Mouse (Mus musculus): ENCODE data around the gene Vps13a. TPM values are rescaled to one million over a fixed set of nuclear protein-coding genes. Genes with fewer than 3 reads are reported as not detected.

The Vps13a gene
- polyA plus RNA-seq, 1 experiment from 2014 or later = 7.5 TPM

DNA sequence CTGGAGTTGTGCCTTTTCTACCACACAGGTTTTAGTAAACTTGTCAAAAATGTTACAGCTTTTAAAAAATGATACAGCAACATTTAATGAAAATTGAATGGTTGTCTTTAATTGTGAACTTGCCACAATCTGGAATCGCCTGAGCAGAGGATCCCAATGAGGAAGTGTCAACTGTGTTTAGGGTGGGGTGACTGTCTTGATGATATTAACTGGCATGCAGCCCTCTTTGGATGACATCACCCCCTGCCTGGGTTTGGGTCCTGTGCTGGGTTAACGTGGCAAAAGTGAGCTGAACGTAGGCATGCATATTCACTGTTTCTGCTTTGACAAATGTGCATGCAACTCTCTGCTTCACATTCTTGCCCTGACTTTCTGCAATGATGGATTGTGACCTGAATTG, 27.6 kb downstream of the Vps13a start:
- Histone ChIP-seq H3K4me1 (replicated peaks) (no peaks in the 10 kb centered on the region), H3K9me3 (no peaks in the 10 kb centered on the region), H3K36me3 (0 out of 2 replicates have a peak, but pooled peaks cover 3% of the 10 kb centered on the region), H3K4me3 (no peak overlapping the region), H3K27ac (no peak overlapping the region), H3K27me3 (ENCODE audit: insufficient read depth, poor library complexity, severe bottlenecking) (no peaks in the 10 kb centered on the region)
- WGBS = 87% methylated on average over 3 of the region's 3 CpGs
- no peak for DNase-seq (ENCODE audit: low spot score)

DNA sequence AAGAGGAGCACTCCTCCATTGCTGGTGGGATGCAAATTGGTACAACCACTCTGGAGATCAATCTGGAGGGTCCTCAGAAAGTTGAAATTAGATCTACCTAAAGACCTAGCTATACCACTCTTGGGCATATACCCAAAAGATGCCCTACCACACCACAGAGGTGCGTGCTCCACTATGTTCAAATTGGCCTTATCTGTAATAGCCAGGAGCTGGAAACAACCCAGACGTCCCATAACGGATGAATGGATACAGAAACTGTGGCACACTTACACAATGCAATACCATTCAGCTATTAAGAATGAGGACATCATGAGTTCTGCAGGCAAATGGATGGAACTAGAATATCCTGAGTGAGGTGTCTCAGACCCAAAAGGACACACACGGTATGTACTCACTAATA, 43.9 kb downstream of the Vps13a start:
- Histone ChIP-seq H3K36me3 (no peaks in the 10 kb centered on the region), H3K4me3 (no peak overlapping the region), H3K27ac (no peak overlapping the region), H3K4me1 (replicated peaks) (no peaks in the 10 kb centered on the region), H3K9me3 (no peaks in the 10 kb centered on the region), H3K27me3 (ENCODE audit: insufficient read depth, poor library complexity, severe bottlenecking) (no peaks in the 10 kb centered on the region)
- no peak for DNase-seq (ENCODE audit: low spot score)
- WGBS = 91% methylated on average over 4 of the region's 4 CpGs

DNA sequence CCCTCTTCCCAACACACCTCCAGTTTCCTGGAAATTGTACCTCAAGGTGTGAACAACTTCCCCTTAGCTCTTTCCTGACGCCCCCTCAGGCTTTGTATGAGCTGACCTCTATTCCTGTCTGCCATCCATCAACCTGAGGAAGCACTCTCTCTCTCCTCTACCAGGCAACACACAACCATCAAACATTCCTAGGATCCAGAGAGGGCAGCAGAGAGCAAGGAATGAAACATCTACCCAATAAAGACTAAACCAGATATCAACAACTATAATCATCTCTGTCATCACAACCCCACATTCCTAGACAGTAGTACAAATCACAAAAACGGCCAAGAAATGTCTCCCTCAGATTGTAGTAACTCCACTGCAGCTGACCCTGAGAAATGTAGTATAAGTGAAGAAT, 52.0 kb downstream of the Vps13a start:
- Histone ChIP-seq H3K27me3 (ENCODE audit: insufficient read depth, poor library complexity, severe bottlenecking) (no peaks in the 10 kb centered on the region), H3K36me3 (no peaks in the 10 kb centered on the region), H3K27ac (no peak overlapping the region), H3K4me3 (no peak overlapping the region), H3K9me3 (no peaks in the 10 kb centered on the region), H3K4me1 (replicated peaks) (no peaks in the 10 kb centered on the region)
- no peak for DNase-seq (ENCODE audit: low spot score)
- 59% methylated on average over 2 of the region's 2 CpGs for WGBS

DNA sequence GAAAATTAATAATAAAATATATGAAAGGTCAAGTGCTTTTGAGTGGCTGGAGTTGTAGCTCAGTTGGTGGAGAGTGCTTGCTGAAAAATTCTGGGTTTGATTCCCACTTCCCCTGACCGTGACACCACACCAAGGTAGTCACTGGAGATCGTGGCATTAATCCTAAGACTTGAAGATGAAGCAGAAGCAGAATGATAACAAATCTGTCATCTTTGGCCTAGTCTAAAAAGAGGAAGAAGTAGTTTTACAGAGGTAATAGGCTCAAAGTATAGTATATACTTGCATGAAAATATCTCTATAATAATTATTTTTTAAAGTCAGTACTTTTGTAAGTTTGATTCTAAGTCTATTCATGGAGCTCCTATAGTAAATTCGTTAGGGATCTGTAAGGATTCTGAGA, 65.5 kb downstream of the Vps13a start:
- Histone ChIP-seq H3K27ac (no peak overlapping the region), H3K27me3 (ENCODE audit: insufficient read depth, poor library complexity, severe bottlenecking) (no peaks in the 10 kb centered on the region), H3K36me3 (peaks cover 5% of the 10 kb centered on the region), H3K4me3 (no peak overlapping the region), H3K4me1 (replicated peaks) (no peaks in the 10 kb centered on the region), H3K9me3 (no peaks in the 10 kb centered on the region)
- no peak for DNase-seq (ENCODE audit: low spot score)
- 93% methylated on average over 3 of the region's 3 CpGs for WGBS

DNA sequence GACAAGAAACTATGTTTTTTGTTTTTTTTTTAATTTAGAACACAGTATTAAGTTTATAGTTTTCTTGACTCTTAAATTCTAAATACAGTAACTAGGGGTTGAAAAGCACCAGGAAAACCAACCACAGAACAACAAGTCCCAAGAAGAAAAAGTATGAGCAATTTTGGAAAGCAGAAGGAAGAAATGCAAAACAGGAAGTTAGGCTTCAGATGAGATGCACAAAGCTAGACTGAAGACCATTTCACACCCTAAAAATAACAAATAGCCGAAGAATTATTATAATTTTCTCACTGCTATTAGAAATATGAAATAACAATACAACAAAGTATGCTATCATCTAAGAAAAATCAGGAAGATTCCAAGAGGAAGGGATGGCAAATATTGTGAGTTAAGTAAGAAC, 78.9 kb downstream of the Vps13a start:
- no peak overlapping the region for H3K4me3 ChIP-seq
- no peak overlapping the region for H3K27ac ChIP-seq
- H3K4me1 ChIP-seq (replicated peaks) = no peaks in the 10 kb centered on the region
- H3K36me3 ChIP-seq = no peaks in the 10 kb centered on the region
- WGBS = 92% methylated on average over 1 of the region's 1 CpGs
- no peak for DNase-seq (ENCODE audit: low spot score)
- H3K27me3 ChIP-seq (ENCODE audit: insufficient read depth, poor library complexity, severe bottlenecking) = no peaks in the 10 kb centered on the region
- no peaks in the 10 kb centered on the region for H3K9me3 ChIP-seq

DNA sequence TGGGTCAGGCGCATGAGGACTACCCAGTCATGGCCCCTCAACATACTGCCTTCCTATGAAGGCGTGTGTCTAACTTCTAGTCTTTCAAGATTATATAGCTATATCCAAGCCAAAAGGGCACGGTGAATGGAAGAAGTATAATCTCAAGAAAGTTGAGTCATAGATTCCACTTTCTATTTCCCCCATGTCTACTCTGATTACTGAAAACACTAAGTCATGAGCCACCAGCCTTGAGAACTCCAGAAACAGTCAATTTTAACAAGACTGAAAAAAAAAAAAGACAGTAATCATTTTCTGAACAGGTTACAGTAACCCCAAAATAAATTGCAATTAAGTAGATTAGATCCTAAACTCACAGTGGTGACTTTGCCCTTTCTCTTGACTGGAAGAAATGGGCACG, 95.8 kb downstream of the Vps13a start:
- Histone ChIP-seq H3K9me3 (no peaks in the 10 kb centered on the region), H3K27me3 (ENCODE audit: insufficient read depth, poor library complexity, severe bottlenecking) (no peaks in the 10 kb centered on the region), H3K27ac (no peak overlapping the region), H3K4me3 (no peak overlapping the region), H3K4me1 (replicated peaks) (no peaks in the 10 kb centered on the region), H3K36me3 (no peaks in the 10 kb centered on the region)
- no peak for DNase-seq (ENCODE audit: low spot score)
- 89% methylated on average over 4 of the region's 4 CpGs for WGBS

DNA sequence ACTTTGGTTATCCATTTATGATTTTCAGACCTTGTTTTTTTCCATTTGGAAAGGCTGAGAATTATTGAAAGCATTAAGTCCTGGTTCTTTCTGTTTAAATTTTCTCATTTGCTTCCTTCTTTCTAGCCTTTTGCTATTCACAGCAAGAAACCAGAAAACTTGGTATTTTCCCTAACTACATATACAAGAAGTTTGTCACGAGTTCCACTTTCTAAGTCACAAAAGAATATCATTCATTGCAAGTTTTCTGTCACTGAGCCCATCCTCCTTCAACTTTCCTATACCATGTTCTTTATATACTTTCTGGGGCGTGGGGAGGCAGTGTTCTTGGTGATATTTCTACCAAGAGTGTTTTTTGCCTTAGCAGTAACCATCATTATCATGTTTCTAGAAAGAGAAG, 96.5 kb downstream of the Vps13a start:
- H3K27ac ChIP-seq = no peak overlapping the region
- no peak overlapping the region for H3K4me3 ChIP-seq
- no peaks in the 10 kb centered on the region for H3K4me1 ChIP-seq (replicated peaks)
- no peaks in the 10 kb centered on the region for H3K27me3 ChIP-seq (ENCODE audit: insufficient read depth, poor library complexity, severe bottlenecking)
- DNase-seq (ENCODE audit: low spot score) = no peak
- no peaks in the 10 kb centered on the region for H3K36me3 ChIP-seq
- H3K9me3 ChIP-seq = no peaks in the 10 kb centered on the region
- 81% methylated on average over 2 of the region's 2 CpGs for WGBS

DNA sequence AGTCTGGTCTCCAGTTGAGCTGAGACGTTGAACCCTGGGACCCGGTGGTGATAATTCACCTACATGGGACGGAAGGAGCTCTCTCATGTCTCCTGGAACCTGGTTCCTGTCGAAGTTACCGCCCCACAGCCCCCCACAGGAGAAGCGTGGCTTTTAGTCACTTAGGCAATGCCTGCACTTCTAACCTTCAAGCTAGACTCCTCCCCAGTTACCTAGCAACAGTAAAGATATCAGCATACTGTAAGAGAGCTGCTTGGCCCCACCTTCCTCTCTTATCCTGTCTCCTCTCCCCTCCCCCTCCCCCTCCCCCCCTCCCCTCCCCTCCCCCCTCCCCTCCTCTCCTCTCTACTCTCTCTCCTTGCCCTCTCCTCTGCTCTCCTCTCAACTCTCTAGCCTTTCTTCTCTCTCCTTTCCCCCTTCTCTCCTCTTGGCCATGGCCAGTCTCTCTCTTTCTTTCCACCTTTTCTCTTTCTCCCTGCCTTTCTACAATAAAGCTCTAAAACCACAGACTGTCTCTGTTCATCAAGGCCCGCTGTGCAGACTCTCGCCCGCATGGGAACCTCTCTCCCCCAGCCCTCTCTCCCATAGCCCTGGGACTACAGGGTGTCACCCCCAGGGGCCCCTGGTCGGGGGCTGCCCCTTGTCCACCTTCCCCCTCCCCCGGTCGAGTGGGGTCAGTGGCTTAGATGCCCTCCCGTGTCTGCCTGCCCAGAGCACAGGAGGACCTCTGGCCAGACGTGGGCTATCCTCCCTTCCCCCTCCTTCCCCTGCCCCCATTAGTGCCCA, 154.9 kb downstream of the Vps13a start:
- Histone ChIP-seq H3K9me3 (no peaks in the 10 kb centered on the region), H3K27me3 (ENCODE audit: insufficient read depth, poor library complexity, severe bottlenecking) (no peaks in the 10 kb centered on the region)
- WGBS = 23% methylated on average over 14 of the region's 14 CpGs

DNA sequence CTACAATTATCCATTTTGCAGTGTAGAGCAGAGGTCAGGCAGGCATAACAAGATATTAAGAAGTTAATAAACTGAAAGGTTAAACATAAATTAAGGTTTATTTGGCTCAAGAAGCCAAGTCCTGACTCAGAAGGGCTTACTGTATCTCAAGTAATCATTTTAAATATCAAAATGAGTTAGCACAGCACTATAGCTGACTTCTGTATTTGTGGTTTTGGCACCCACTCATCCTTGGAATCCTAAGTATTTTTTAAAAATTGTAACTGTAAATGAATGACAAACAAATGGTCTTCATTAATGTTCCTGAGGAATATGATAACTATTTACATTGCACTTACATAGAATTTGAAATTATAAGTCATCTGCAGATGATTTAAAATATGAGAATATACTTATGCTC, 155.7 kb downstream of the Vps13a start:
- Histone ChIP-seq H3K4me3 (no peak overlapping the region), H3K4me1 (replicated peaks) (peaks cover 10% of the 10 kb centered on the region), H3K27me3 (ENCODE audit: insufficient read depth, poor library complexity, severe bottlenecking) (no peaks in the 10 kb centered on the region), H3K36me3 (no peaks in the 10 kb centered on the region), H3K9me3 (no peaks in the 10 kb centered on the region), H3K27ac (no peak overlapping the region)
- DNase-seq (ENCODE audit: low spot score) = no peak

More for the DNA sequence above, 154.9 kb downstream of the Vps13a start:
- H3K36me3 ChIP-seq = no peaks in the 10 kb centered on the region
- no peak for DNase-seq (ENCODE audit: low spot score)
- H3K4me1 ChIP-seq (replicated peaks) = peaks cover 10% of the 10 kb centered on the region
- peak overlapping the region; percentile 29; the same call in 1 of the 2 replicates for H3K27ac ChIP-seq
- H3K4me3 ChIP-seq = no peak overlapping the region

DNA sequence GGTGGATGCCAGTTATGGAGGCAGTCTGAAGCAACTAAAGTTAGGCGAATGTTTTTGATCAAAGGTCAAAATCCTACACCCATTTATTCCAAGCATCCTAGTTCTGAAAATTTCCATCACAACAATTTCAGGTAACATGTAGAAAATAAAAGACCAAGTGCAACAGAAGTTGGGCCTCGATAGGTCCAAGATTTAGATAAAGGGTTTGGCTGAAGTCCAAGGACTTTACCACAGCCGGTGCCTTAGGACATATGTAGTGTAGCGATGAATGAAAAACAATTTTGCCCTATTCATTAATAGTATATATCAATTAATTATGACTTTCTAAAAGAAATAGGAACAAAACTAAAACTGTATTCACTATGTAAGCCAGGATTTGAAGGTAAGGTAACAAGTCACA, 157.6 kb downstream of the Vps13a start:
- Histone ChIP-seq H3K4me1 (replicated peaks) (peaks cover 10% of the 10 kb centered on the region), H3K9me3 (no peaks in the 10 kb centered on the region), H3K27me3 (ENCODE audit: insufficient read depth, poor library complexity, severe bottlenecking) (no peaks in the 10 kb centered on the region), H3K36me3 (no peaks in the 10 kb centered on the region), H3K4me3 (no peak overlapping the region), H3K27ac (no peak overlapping the region)
- no peak for DNase-seq (ENCODE audit: low spot score)
- WGBS = 95% methylated on average over 4 of the region's 4 CpGs

DNA sequence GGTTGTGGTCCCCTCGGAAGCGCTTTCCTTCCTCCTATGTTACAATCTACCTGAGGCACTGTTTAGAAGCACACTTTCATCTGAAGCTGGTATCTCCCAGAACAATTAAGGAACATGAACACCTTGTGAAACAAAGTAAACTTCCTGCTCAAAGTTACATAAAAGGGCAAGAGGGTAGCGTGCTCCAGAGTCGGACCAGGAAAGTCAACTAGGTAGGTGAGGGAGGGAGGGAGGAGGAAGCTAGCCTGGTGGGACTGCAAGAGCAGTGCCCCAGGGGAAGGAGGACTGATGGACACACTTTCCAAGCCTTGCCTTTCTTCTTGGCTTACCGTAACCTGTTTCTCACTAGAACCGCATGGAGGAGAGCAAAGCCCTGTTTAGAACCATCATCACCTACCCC, 173.1 kb downstream of the Vps13a start:
- H3K36me3 ChIP-seq = no peaks in the 10 kb centered on the region
- no peaks in the 10 kb centered on the region for H3K27me3 ChIP-seq (ENCODE audit: insufficient read depth, poor library complexity, severe bottlenecking)
- no peaks in the 10 kb centered on the region for H3K9me3 ChIP-seq
- no peak overlapping the region for H3K27ac ChIP-seq
- H3K4me3 ChIP-seq = no peak overlapping the region
- 92% methylated on average over 6 of the region's 6 CpGs for WGBS
- DNase-seq (ENCODE audit: low spot score) = no peak
- no peaks in the 10 kb centered on the region for H3K4me1 ChIP-seq (replicated peaks)

DNA sequence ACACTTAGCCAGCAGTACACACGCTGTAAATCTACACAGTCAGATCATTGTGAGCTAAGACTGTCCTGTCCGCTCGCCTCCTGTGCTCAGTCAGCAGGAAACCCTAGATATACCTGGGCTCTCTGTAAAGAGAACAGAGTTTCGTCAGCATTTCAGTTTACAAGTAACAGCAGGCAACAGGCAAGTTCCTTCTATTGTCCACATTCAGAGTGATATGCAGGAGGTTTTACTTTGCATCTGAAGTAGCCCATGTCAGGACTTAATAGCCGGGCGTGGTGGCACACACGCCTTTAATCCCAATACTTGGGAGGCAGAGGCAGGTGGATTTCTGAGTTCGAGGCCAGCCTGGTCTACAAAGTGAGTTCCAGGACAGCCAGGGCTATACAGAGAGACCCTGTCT, 178.7 kb downstream of the Vps13a start:
- DNase-seq (ENCODE audit: low spot score) = no peak
- Histone ChIP-seq H3K4me1 (replicated peaks) (peaks cover 12% of the 10 kb centered on the region), H3K4me3 (no peak overlapping the region), H3K27me3 (ENCODE audit: insufficient read depth, poor library complexity, severe bottlenecking) (peaks cover 4% of the 10 kb centered on the region; the same call in 1 of the 2 replicates), H3K36me3 (no peaks in the 10 kb centered on the region), H3K9me3 (no peaks in the 10 kb centered on the region), H3K27ac (no peak overlapping the region)
- 90% methylated on average over 8 of the region's 8 CpGs for WGBS

DNA sequence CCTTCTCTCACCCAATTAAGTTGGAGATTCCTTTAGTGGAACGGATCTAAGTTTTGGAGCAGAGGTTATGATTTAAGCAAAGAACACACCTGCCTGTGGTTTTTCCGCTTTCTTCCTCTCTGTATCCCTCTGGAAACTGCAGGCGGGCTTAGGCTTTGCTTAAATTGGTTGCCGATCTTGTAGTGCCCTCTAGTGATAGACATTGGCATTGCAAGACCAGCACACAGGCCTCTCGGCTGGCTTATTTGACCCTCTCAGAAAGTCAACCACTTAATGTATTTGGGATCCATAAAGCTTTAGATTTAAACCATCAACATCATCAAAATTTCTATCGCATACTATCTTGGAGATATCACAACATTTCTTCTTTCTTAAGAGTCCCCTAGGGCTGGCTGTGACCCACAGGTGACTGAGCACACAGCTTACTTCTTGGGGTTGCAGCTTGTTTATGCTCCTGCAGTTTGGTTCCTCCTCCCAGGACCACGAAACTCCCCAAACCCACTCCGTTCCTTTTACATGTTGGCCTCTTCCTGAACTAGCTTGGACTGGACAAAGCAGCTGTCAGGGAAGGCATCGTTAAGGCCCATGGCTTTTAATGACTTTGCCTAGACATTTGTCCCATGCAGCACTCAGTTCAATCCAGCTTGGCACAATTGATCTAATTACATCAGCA, 181.3 kb downstream of the Vps13a start:
- H3K9me3 ChIP-seq = no peaks in the 10 kb centered on the region
- 21% methylated on average over 9 of the region's 9 CpGs for WGBS
- DNase-seq (ENCODE audit: low spot score) = peak; percentile 74
- H3K4me3 ChIP-seq = no peak overlapping the region
- no peak overlapping the region for H3K27ac ChIP-seq
- H3K4me1 ChIP-seq (replicated peaks) = peaks cover 12% of the 10 kb centered on the region
- H3K27me3 ChIP-seq (ENCODE audit: insufficient read depth, poor library complexity, severe bottlenecking) = peaks cover 4% of the 10 kb centered on the region; the same call in 1 of the 2 replicates
- no peaks in the 10 kb centered on the region for H3K36me3 ChIP-seq
